Mouse (Mus musculus) forebrain, embryonic 12.5 days (tissue): Measurements from ENCODE around the gene Ugt1a8. TPM values are rescaled to one million over a fixed set of nuclear protein-coding genes. Genes with fewer than 3 reads are reported as not detected.

ENCODE experiments used
- ATAC-seq: fragments of 200-750 bp; cut with Nextera tagmentation; 2 replicates; pipeline ENCODE4 v1.8.0; 2017; ENCODE audit warnings: moderate TSS enrichment; ENCODE audit not compliant: low FRiP score
- H3K27ac ChIP-seq: fragments of 300-500 bp; sonication (generic); 2 replicates; pipeline ENCODE4 v1.5.1; 2016; ENCODE audit warnings: mild to moderate bottlenecking
- H3K27me3 ChIP-seq: fragments of 300-500 bp; sonication (generic); 2 replicates; pipeline ENCODE4 v1.6.1; 2016; ENCODE audit warnings: mild to moderate bottlenecking
- H3K36me3 ChIP-seq: fragments of 300-500 bp; sonication (generic); replicated peaks from 2 replicates; pipeline ENCODE4 v1.6.1; 2016; ENCODE audit warnings: mild to moderate bottlenecking
- H3K4me1 ChIP-seq: fragments of 300-500 bp; sonication (generic); 2 replicates; pipeline ENCODE4 v1.6.1; 2016
- H3K4me2 ChIP-seq: fragments of 300-500 bp; sonication (generic); 2 replicates; pipeline ENCODE4 v1.6.1; 2016; ENCODE audit warnings: mild to moderate bottlenecking, moderate library complexity
- H3K4me3 ChIP-seq: fragments of 300-500 bp; sonication (generic); replicated peaks from 2 replicates; pipeline ENCODE4 v1.5.1; 2016; ENCODE audit warnings: mild to moderate bottlenecking
- H3K9ac ChIP-seq: fragments of 300-500 bp; sonication (generic); 2 replicates; pipeline ENCODE4 v1.6.1; 2016; ENCODE audit warnings: mild to moderate bottlenecking
- H3K9me3 ChIP-seq: fragments of 300-500 bp; sonication (generic); 2 replicates; pipeline ENCODE4 v1.6.1; 2016
- WGBS: fragments of 180-500 bp; shearing (Covaris S2); methylation state at CpG from one replicate; pipeline ENCODE4 v1.1.7; 2016; 5-methylcytosine and 5-hydroxymethylcytosine counted together
- polyA plus RNA-seq: library from polyadenylated mRNA; unstranded; fragments of >200 nt; fragmentation: Nextera tagmentation; extraction: Ambion mirVana; gene quantifications from 2 replicates; pipeline ENCODE4 v1.2.1, GENCODE M21; 2016

The Ugt1a8 gene
- polyA plus RNA-seq, 1 experiment from 2014 or later = not detected

GRCm38 (mm10) chr1:88263778-88264177, 176.2 kb downstream of the Ugt1a8 start:
- H3K36me3 ChIP-seq = peaks cover 97% of the 10 kb centered on the region
- no peak for ATAC-seq
- peaks cover 22% of the 10 kb centered on the region; the same call in 1 of the 2 replicates for H3K9me3 ChIP-seq
- no peak overlapping the region for H3K4me2 ChIP-seq
- no peak overlapping the region for H3K4me3 ChIP-seq
- 91% methylated on average over 5 of the region's 5 CpGs for WGBS
- H3K27me3 ChIP-seq = no peaks in the 10 kb centered on the region
- no peaks in the 10 kb centered on the region for H3K4me1 ChIP-seq
- no peak overlapping the region for H3K9ac ChIP-seq
- no peak overlapping the region for H3K27ac ChIP-seq

GRCm38 (mm10) chr1:88264237-88264868, 176.7 kb downstream of the Ugt1a8 start:
- Histone ChIP-seq H3K27me3 (no peaks in the 10 kb centered on the region), H3K36me3 (peaks cover 100% of the 10 kb centered on the region), H3K9ac (no peak overlapping the region), H3K27ac (no peak overlapping the region), H3K4me2 (no peak overlapping the region), H3K4me1 (no peaks in the 10 kb centered on the region), H3K9me3 (peaks cover 20% of the 10 kb centered on the region; the same call in 1 of the 2 replicates), H3K4me3 (no peak overlapping the region)
- WGBS = 89% methylated on average over 7 of the region's 7 CpGs
- ATAC-seq = no peak

- Histone ChIP-seq H3K27me3 (no peaks in the 10 kb centered on the region), H3K36me3 (peaks cover 100% of the 10 kb centered on the region), H3K9ac (no peak overlapping the region), H3K4me2 (no peak overlapping the region), H3K9me3 (peaks cover 15% of the 10 kb centered on the region; the same call in 1 of the 2 replicates), H3K4me3 (no peak overlapping the region), H3K27ac (no peak overlapping the region), H3K4me1 (no peaks in the 10 kb centered on the region)
- no peak for ATAC-seq
- 77% methylated on average over 4 of the region's 4 CpGs for WGBS
Measured at GRCm38 (mm10) chr1:88264869-88265240, 177.2 kb downstream of the Ugt1a8 start.

DNA sequence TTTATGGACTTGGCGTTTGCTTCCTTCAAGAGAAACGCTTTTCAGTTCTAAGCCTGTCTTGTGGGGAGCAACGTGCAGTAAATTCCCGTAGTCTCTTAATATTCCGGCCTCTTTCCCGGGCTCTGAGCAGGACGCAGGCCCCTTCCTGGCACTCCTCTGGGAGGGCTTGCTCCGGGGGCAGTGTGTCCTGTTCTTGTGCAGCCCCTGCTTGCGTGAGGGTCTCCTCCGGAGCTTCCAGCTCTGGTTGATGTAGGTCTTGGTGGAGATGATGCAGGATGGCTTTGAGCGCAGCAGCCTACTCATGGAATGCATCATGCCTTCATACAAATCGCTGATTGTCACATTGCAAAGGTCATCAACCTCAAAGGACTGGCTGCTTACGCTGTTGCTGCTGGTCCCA, 178.5 kb downstream of the Ugt1a8 start:
- Histone ChIP-seq H3K9me3 (0 out of 2 replicates have a peak, but pooled peaks cover 10% of the 10 kb centered on the region), H3K4me1 (no peaks in the 10 kb centered on the region), H3K4me3 (no peak overlapping the region), H3K4me2 (no peak overlapping the region), H3K27ac (no peak overlapping the region), H3K27me3 (no peaks in the 10 kb centered on the region), H3K9ac (no peak overlapping the region), H3K36me3 (peaks cover 91% of the 10 kb centered on the region)
- 89% methylated on average over 13 of the region's 13 CpGs for WGBS
- ATAC-seq = no peak

GRCm38 (mm10) chr1:88267489-88267888, 179.9 kb downstream of the Ugt1a8 start:
- Histone ChIP-seq H3K4me3 (no peak overlapping the region), H3K9ac (no peak overlapping the region), H3K4me2 (no peak overlapping the region), H3K27me3 (no peaks in the 10 kb centered on the region), H3K27ac (no peak overlapping the region), H3K36me3 (peaks cover 91% of the 10 kb centered on the region), H3K4me1 (no peaks in the 10 kb centered on the region), H3K9me3 (0 out of 2 replicates have a peak, but pooled peaks cover 5% of the 10 kb centered on the region)
- ATAC-seq = peak; percentile 18; the same call in 1 of the 2 replicates
- WGBS = 94% methylated on average over 6 of the region's 6 CpGs

GRCm38 (mm10) chr1:88268070-88268469, 180.5 kb downstream of the Ugt1a8 start:
- Histone ChIP-seq H3K27ac (no peak overlapping the region), H3K9ac (no peak overlapping the region), H3K4me3 (no peak overlapping the region), H3K9me3 (0 out of 2 replicates have a peak, but pooled peaks cover 5% of the 10 kb centered on the region), H3K4me2 (no peak overlapping the region), H3K27me3 (no peaks in the 10 kb centered on the region), H3K4me1 (no peaks in the 10 kb centered on the region), H3K36me3 (peaks cover 90% of the 10 kb centered on the region)
- 85% methylated on average over 6 of the region's 6 CpGs for WGBS
- ATAC-seq = no peak

Other genes with a start within 250 kb of the Ugt1a8 start
- 43.2 and 45.8 TPM in 2 replicates for gene Dgkd, start 234.5 kb upstream of the Ugt1a8 start, polyA plus RNA-seq
- 39.8 and 40.1 TPM in 2 replicates for gene Usp40, start 79.3 kb upstream of the Ugt1a8 start, polyA plus RNA-seq
- not detected in 2 replicates for gene Ugt1a10, start 32.4 kb upstream of the Ugt1a8 start, polyA plus RNA-seq
- gene Ugt1a9, start 17.0 kb upstream of the Ugt1a8 start, polyA plus RNA-seq = not detected in 2 replicates
- gene Ugt1a7c, start 7.2 kb downstream of the Ugt1a8 start, polyA plus RNA-seq = 0.55 and 0.70 TPM in 2 replicates
- gene Ugt1a6b, start 15.4 kb downstream of the Ugt1a8 start, polyA plus RNA-seq = 0.19 TPM in 1 of 2 replicates, not detected in the other
- gene Ugt1a6a, start 47.0 kb downstream of the Ugt1a8 start, polyA plus RNA-seq = 0.44 and 0.93 TPM in 2 replicates
- gene Ugt1a5, start 78.2 kb downstream of the Ugt1a8 start, polyA plus RNA-seq = not detected in 2 replicates
- not detected in 2 replicates for gene Ugt1a2, start 112.8 kb downstream of the Ugt1a8 start, polyA plus RNA-seq
- 12.6 and 14.4 TPM in 2 replicates for gene Dnajb3, start 118.0 kb downstream of the Ugt1a8 start, polyA plus RNA-seq
- gene Ugt1a1, start 124.1 kb downstream of the Ugt1a8 start, polyA plus RNA-seq = not detected in 2 replicates
- gene Mroh2a, start 139.2 kb downstream of the Ugt1a8 start, polyA plus RNA-seq = 1.4 and 1.7 TPM in 2 replicates
- gene Hjurp, start 189.8 kb downstream of the Ugt1a8 start, polyA plus RNA-seq = 209 and 210 TPM in 2 replicates
- gene Trpm8, start 189.8 kb downstream of the Ugt1a8 start, polyA plus RNA-seq = not detected in 2 replicates